Mouse (Mus musculus): ENCODE results near the gene Tbc1d5. TPM values are rescaled to one million over a fixed set of nuclear protein-coding genes. Genes with fewer than 3 reads are reported as not detected.

Gene Tbc1d5
- total RNA-seq, 1 experiment: 3.8 TPM

DNA sequence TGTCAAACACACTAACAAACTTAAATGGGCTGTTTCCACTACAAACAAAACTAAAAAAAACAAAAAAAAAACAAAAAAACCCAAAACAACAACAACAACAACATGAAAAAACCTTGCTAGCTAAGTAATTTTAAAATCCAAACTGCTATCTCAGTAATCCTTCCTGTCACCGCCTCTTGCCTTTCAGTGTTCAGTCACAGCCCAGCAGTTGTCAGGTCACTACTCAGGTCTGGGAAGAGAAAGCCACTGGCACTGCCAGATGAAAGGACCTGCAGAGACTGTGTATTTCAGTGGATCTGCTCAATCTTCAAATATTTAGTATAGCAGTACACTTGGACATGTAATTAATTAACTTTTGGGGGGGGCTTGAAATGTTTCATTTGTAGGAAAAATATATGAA lies 272.5 kb downstream of the Tbc1d5 start:
- in situ Hi-C loops (cut with MboI; ENCODE audit: low sequenced_read_pairs in 2 of 2, unreplicated experiment in 2 of 2): no loop called here
- DNase-seq (ENCODE audit: low read depth, low spot score): no peak
- no peak overlapping the region for H3K27ac ChIP-seq (ENCODE audit: insufficient read depth, low read depth, low read length, poor library complexity, severe bottlenecking)
- H3K36me3 ChIP-seq (ENCODE audit: control insufficient read depth, insufficient read depth, low read length, poor library complexity, severe bottlenecking): no peaks in the 10 kb centered on the region
- H3K9me3 ChIP-seq (ENCODE audit: control insufficient read depth, insufficient read depth, low read depth, low read length): no peaks in the 10 kb centered on the region
- H3K4me3 ChIP-seq (ENCODE audit: insufficient read depth in 1 of 2, low read depth in 1 of 2, low read length in 2 of 2, poor library complexity in 1 of 2, severe bottlenecking in 1 of 2): no peak overlapping the region
- no peaks in the 10 kb centered on the region for H3K4me1 ChIP-seq (ENCODE audit: control insufficient read depth in 2 of 2, insufficient read depth in 2 of 2, low read length in 2 of 2, poor library complexity in 1 of 2)
- TF ChIP-seq HCFC1 (IDR thresholded peaks at IDR 0.05; ENCODE audit: borderline replicate concordance, insufficient read depth, low read length) (no peak), CHD2 (IDR thresholded peaks at IDR 0.05; ENCODE audit: low read depth, low read length) (no peak), MAFK (IDR thresholded peaks at IDR 0.05; ENCODE audit: insufficient read depth, low read depth, low read length) (no peak), ZNF384 (IDR thresholded peaks at IDR 0.05; ENCODE audit: low read depth, low read length) (no peak), ZC3H11A (IDR thresholded peaks at IDR 0.05; ENCODE audit: borderline replicate concordance, low read depth, low read length) (no peak)
- H3K9ac ChIP-seq (ENCODE audit: insufficient read depth, low read depth, low read length, poor library complexity, severe bottlenecking): no peak overlapping the region

DNA sequence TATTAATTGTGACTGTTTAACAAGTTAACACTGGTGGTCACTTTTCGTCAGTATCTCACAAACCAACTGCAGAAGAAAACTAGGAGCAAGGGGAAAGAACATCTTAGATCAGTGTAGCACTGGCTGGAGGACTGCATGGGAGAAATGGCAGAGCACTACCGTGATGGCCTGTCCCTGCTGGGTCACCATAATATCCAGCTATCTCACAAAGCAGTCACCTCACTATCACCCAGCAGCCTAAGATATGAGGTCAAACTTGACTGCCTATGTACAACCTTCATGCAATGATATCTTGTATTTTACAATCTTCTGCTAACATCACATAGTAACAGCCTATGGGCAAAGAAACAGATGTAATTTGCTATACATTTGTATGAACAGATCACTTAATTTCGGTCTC lies 274.7 kb downstream of the Tbc1d5 start:
- Histone ChIP-seq H3K4me3 (ENCODE audit: insufficient read depth in 1 of 2, low read depth in 1 of 2, low read length in 2 of 2, poor library complexity in 1 of 2, severe bottlenecking in 1 of 2) (no peak overlapping the region), H3K36me3 (ENCODE audit: control insufficient read depth, insufficient read depth, low read length, poor library complexity, severe bottlenecking) (no peaks in the 10 kb centered on the region), H3K9me3 (ENCODE audit: control insufficient read depth, insufficient read depth, low read depth, low read length) (no peaks in the 10 kb centered on the region), H3K27ac (ENCODE audit: insufficient read depth, low read depth, low read length, poor library complexity, severe bottlenecking) (no peak overlapping the region), H3K9ac (ENCODE audit: insufficient read depth, low read depth, low read length, poor library complexity, severe bottlenecking) (no peak overlapping the region), H3K4me1 (ENCODE audit: control insufficient read depth in 2 of 2, insufficient read depth in 2 of 2, low read length in 2 of 2, poor library complexity in 1 of 2) (no peaks in the 10 kb centered on the region)
- DNase-seq (ENCODE audit: low read depth, low spot score): no peak
- TF ChIP-seq HCFC1 (IDR thresholded peaks at IDR 0.05; ENCODE audit: borderline replicate concordance, insufficient read depth, low read length) (no peak), MAFK (IDR thresholded peaks at IDR 0.05; ENCODE audit: insufficient read depth, low read depth, low read length) (no peak), ZNF384 (IDR thresholded peaks at IDR 0.05; ENCODE audit: low read depth, low read length) (no peak), ZC3H11A (IDR thresholded peaks at IDR 0.05; ENCODE audit: borderline replicate concordance, low read depth, low read length) (no peak), CHD2 (IDR thresholded peaks at IDR 0.05; ENCODE audit: low read depth, low read length) (no peak)
- in situ Hi-C loops (cut with MboI; ENCODE audit: low sequenced_read_pairs in 2 of 2, unreplicated experiment in 2 of 2): no loop called here

DNA sequence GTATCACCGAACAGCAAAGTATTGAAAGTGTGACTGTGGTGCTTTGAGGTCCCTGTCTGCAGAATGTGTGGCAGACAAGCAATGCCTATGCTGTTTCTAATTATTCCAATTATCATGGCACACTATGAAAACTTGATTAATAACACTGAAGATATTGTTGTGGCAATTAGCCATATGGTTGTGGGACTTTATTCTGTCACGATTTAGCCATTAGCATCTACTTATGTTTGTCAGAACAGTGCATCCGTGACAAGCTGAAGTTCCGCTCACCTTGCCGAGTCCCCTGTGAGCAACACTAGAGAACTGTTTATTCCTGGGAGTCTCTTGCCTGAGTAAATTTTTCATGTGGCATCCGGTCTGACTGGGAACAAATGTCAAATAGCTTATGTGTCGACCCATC lies 281.3 kb downstream of the Tbc1d5 start:
- H3K36me3 ChIP-seq (ENCODE audit: control insufficient read depth, insufficient read depth, low read length, poor library complexity, severe bottlenecking): no peaks in the 10 kb centered on the region
- H3K4me1 ChIP-seq (ENCODE audit: control insufficient read depth in 2 of 2, insufficient read depth in 2 of 2, low read length in 2 of 2, poor library complexity in 1 of 2): no peaks in the 10 kb centered on the region
- no peak for TF ChIP-seq ZNF384 (IDR thresholded peaks at IDR 0.05; ENCODE audit: low read depth, low read length)
- no peak for TF ChIP-seq MAFK (IDR thresholded peaks at IDR 0.05; ENCODE audit: insufficient read depth, low read depth, low read length)
- no peak for TF ChIP-seq HCFC1 (IDR thresholded peaks at IDR 0.05; ENCODE audit: borderline replicate concordance, insufficient read depth, low read length)
- TF ChIP-seq ZC3H11A (IDR thresholded peaks at IDR 0.05; ENCODE audit: borderline replicate concordance, low read depth, low read length): no peak
- no peak for TF ChIP-seq CHD2 (IDR thresholded peaks at IDR 0.05; ENCODE audit: low read depth, low read length)
- no peak overlapping the region for H3K9ac ChIP-seq (ENCODE audit: insufficient read depth, low read depth, low read length, poor library complexity, severe bottlenecking)
- DNase-seq (ENCODE audit: low read depth, low spot score): no peak
- no peak overlapping the region for H3K4me3 ChIP-seq (ENCODE audit: insufficient read depth in 1 of 2, low read depth in 1 of 2, low read length in 2 of 2, poor library complexity in 1 of 2, severe bottlenecking in 1 of 2)
- no peaks in the 10 kb centered on the region for H3K9me3 ChIP-seq (ENCODE audit: control insufficient read depth, insufficient read depth, low read depth, low read length)
- H3K27ac ChIP-seq (ENCODE audit: insufficient read depth, low read depth, low read length, poor library complexity, severe bottlenecking): no peak overlapping the region
- in situ Hi-C loops (cut with MboI; ENCODE audit: low sequenced_read_pairs in 2 of 2, unreplicated experiment in 2 of 2): no loop called here

DNA sequence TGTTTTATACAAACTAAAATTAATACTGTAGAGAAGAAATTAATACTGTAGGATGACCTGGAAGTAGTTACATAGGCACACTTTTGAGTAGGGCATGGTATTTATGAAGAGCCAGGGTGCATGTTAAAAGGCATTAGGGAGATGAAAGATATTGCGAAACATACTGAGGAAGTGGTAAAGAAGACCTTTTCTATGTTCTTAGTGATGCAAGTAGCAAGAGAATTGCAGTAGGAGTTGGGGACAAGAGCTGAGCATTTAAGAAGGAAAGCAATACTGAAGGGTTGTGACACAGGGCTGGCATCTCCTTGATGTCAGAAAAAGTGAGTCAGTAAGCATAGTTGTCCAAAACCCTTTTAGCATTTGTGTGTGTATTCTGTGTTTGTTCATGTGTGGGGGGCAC lies 289.7 kb downstream of the Tbc1d5 start:
- in situ Hi-C loops (cut with MboI; ENCODE audit: low sequenced_read_pairs in 2 of 2, unreplicated experiment in 2 of 2): no loop called here
- Histone ChIP-seq H3K27ac (ENCODE audit: insufficient read depth, low read depth, low read length, poor library complexity, severe bottlenecking) (no peak overlapping the region), H3K9me3 (ENCODE audit: control insufficient read depth, insufficient read depth, low read depth, low read length) (no peaks in the 10 kb centered on the region), H3K36me3 (ENCODE audit: control insufficient read depth, insufficient read depth, low read length, poor library complexity, severe bottlenecking) (no peaks in the 10 kb centered on the region), H3K4me3 (ENCODE audit: insufficient read depth in 1 of 2, low read depth in 1 of 2, low read length in 2 of 2, poor library complexity in 1 of 2, severe bottlenecking in 1 of 2) (no peak overlapping the region), H3K9ac (ENCODE audit: insufficient read depth, low read depth, low read length, poor library complexity, severe bottlenecking) (no peak overlapping the region), H3K4me1 (ENCODE audit: control insufficient read depth in 2 of 2, insufficient read depth in 2 of 2, low read length in 2 of 2, poor library complexity in 1 of 2) (no peaks in the 10 kb centered on the region)
- DNase-seq (ENCODE audit: low read depth, low spot score): no peak
- TF ChIP-seq HCFC1 (IDR thresholded peaks at IDR 0.05; ENCODE audit: borderline replicate concordance, insufficient read depth, low read length): no peak
- no peak for TF ChIP-seq ZNF384 (IDR thresholded peaks at IDR 0.05; ENCODE audit: low read depth, low read length)
- no peak for TF ChIP-seq MAFK (IDR thresholded peaks at IDR 0.05; ENCODE audit: insufficient read depth, low read depth, low read length)
- no peak for TF ChIP-seq ZC3H11A (IDR thresholded peaks at IDR 0.05; ENCODE audit: borderline replicate concordance, low read depth, low read length)
- TF ChIP-seq CHD2 (IDR thresholded peaks at IDR 0.05; ENCODE audit: low read depth, low read length): no peak

DNA sequence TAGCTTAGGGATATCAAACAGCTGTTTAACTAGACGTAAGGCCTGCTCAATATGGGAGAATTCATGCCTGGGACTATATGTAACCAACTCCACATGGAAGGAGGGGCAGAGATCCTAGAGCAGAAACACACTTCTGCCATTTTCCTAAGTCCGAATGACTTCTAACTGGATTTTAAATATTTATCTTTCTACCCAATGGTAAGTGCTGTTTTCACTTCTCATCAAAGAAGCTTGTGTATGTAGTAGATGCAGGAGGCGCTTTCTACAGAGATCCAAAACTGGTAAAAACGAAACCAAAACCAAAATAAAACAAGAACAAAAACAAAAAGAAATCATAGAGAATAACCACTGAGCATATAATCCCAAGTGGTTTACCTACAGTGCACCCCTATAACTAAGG lies 299.2 kb downstream of the Tbc1d5 start:
- Histone ChIP-seq H3K36me3 (ENCODE audit: control insufficient read depth, insufficient read depth, low read length, poor library complexity, severe bottlenecking) (no peaks in the 10 kb centered on the region), H3K9me3 (ENCODE audit: control insufficient read depth, insufficient read depth, low read depth, low read length) (no peaks in the 10 kb centered on the region), H3K4me1 (ENCODE audit: control insufficient read depth in 2 of 2, insufficient read depth in 2 of 2, low read length in 2 of 2, poor library complexity in 1 of 2) (no peaks in the 10 kb centered on the region), H3K4me3 (ENCODE audit: insufficient read depth in 1 of 2, low read depth in 1 of 2, low read length in 2 of 2, poor library complexity in 1 of 2, severe bottlenecking in 1 of 2) (no peak overlapping the region), H3K9ac (ENCODE audit: insufficient read depth, low read depth, low read length, poor library complexity, severe bottlenecking) (no peak overlapping the region), H3K27ac (ENCODE audit: insufficient read depth, low read depth, low read length, poor library complexity, severe bottlenecking) (no peak overlapping the region)
- TF ChIP-seq MAFK (IDR thresholded peaks at IDR 0.05; ENCODE audit: insufficient read depth, low read depth, low read length) (no peak), CHD2 (IDR thresholded peaks at IDR 0.05; ENCODE audit: low read depth, low read length) (no peak)
- no peak for DNase-seq (ENCODE audit: low read depth, low spot score)
- in situ Hi-C loops (cut with MboI; ENCODE audit: low sequenced_read_pairs in 2 of 2, unreplicated experiment in 2 of 2): no loop called here
